Mouse (Mus musculus): ENCODE data around the gene Slc25a21.

Gene Slc25a21

DNA sequence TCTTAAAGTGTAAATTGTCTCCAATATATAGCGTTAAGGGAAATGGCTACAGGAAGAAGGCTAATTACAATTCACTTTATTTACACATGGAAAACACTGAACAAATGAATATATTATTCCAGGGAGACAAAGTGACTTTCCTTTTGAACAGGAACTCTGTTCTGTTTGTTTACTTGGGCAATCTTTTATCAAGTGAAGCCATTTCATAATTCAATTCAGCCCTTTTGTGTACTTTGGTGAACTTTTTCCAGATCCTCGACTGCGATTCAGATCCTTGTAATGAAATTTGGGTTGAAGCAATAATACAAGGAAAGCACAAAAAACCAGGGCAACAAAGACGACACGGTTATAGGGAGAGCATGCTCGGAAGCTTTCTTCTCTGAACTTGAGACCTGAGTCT, 423.3 kb downstream of the Slc25a21 start:
- DNase-seq (ENCODE audit: low spot score) = no peak

DNA sequence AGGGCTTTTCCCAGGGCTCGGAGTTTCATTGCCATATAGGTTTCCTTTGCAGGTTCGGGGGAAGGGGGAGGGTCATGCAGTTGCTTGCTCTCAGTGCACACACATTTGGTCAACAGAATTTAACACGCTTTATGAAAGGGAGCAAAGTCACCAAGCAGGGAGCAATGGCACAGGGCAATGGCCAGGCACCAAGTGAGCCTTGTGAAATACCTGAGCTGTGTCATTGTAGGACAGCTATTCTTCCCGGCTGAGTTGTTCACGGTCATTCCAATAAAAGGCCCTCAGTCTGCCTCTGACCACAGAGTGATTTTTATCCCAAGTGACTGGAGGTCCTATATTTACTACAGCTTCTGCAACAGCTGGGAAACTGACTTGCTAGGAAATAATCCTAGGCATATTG, 427.9 kb downstream of the Slc25a21 start:
- no peak for DNase-seq (ENCODE audit: low spot score)

DNA sequence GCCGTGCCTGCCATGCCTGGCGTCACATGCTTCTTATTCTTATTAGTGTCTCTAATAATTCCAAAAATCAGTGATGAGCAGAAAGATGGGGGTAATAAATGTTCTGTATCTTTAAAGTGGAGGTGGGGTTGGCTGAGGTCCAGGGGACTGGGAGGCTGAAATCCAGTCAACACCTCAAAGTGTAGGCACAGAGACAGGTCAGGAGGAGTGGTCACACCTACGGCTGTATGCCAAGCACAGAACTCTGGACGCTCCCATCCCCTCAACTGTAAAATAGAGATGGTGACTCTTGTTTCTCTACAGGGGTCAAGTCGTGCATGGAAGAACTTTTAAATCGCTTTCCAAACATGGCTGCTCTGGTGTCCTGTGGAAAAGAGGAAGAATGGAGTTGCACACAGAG, 429.8 kb downstream of the Slc25a21 start:
- DNase-seq (ENCODE audit: low spot score) = no peak

DNA sequence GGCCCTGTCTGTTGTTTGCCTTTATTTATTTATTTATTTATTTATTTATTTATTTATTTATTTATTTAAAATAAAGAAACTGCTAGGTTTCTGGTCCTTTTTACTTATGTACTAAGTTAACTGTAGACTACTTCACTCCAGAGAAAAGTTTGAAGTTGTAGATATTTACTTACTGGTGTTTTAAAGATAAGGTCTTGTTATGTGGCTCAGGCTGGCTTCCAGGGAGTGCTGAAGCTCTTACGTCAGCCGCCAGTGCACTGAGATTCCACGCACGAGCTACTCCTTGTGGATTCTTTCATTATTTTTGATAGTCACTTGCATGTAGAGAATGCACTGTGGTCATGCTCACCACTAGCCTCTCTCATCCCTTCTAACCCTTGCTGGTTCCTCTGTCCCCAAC, 460.2 kb downstream of the Slc25a21 start:
- DNase-seq (ENCODE audit: low spot score) = no peak

DNA sequence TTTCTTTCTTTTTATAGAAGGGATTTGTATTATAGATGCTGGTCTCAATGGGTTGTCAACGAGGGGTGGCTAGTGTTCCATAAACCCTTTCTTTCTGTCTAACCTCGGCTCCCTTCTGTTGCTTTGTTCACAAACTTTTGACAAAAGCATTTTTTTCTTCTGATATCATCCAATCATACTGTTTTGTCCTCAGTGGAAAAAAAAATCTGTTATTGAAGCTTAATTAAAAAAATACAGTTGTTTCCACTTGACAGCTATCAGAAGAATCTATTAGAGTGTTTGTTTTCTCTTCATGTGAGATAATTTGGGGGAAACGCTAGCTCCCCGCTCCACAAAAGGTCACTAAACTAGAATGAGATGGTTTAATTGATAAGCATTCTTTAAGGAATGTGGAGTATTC, 469.6 kb downstream of the Slc25a21 start:
- DNase-seq (ENCODE audit: low spot score) = no peak

DNA sequence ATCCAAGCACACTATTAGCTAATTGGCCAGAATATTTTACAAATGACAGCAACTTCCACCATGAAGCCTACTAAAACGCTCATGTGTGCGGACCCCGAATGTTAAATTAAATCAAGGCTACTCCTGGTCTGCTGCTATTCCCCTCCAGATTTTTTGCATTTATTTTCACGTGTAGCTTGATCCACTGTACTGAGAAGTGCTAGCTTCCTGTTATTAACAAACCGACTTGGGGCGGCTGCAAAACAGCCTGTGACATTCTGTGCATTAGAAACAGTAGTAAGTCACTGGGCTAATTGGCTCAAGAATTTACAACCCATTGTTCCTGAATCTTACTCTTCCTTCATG, 478.6 kb downstream of the Slc25a21 start:
- DNase-seq (ENCODE audit: low spot score) = no peak

DNA sequence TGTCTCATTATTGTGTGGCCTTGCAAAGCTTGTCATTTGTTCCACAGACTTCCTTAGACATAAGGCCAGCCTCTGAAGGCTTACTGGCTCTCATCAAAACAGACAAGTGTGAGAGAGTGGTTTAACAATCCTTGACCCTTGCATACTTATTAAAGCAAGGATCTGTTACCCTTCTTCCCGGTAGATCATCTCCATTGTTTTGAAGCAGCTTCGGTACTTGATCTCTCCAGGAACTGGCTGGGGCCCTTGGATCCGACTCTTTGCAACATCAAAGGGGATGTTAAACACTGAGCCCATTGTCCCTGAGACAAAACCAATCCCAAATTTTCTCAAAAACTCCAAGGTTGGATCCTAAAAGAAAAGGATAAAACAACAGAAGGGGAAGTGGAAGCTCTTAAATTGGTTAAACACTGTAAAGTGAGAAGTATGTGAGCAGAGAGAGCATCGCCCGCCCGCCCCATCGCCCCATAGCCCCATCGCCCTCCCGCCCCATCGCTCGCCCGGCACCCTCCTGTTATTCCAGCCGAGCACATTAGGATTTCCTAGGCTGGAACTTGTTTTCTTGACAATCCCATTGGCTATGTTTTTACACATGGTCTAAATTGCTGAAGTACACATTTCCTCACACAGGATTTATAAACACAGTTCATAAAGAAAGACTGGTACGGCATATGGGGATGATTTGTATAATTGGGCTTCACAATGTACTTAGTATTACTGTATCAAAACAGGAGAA, 479.1 kb downstream of the Slc25a21 start:
- DNase-seq (ENCODE audit: low spot score) = no peak

DNA sequence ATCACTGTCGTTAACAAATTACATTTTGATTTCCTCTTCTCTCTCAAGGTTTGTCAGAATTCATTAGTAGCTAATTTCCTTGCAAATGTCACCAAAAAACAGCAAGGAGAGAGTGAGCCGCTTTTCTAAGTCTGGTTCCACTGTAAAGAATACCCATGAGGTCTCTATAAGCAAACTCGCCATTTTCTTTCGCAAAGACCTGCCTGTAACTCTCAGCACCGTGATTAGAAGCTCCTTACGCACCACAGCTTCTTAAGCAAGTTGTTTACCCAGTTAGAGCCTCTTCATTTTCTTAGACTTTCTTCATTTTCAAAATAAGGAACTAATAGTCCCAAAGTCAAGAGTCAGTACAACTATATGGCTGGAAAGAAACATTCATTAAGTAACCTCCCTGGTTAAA, 496.3 kb downstream of the Slc25a21 start:
- DNase-seq (ENCODE audit: low spot score) = no peak

DNA sequence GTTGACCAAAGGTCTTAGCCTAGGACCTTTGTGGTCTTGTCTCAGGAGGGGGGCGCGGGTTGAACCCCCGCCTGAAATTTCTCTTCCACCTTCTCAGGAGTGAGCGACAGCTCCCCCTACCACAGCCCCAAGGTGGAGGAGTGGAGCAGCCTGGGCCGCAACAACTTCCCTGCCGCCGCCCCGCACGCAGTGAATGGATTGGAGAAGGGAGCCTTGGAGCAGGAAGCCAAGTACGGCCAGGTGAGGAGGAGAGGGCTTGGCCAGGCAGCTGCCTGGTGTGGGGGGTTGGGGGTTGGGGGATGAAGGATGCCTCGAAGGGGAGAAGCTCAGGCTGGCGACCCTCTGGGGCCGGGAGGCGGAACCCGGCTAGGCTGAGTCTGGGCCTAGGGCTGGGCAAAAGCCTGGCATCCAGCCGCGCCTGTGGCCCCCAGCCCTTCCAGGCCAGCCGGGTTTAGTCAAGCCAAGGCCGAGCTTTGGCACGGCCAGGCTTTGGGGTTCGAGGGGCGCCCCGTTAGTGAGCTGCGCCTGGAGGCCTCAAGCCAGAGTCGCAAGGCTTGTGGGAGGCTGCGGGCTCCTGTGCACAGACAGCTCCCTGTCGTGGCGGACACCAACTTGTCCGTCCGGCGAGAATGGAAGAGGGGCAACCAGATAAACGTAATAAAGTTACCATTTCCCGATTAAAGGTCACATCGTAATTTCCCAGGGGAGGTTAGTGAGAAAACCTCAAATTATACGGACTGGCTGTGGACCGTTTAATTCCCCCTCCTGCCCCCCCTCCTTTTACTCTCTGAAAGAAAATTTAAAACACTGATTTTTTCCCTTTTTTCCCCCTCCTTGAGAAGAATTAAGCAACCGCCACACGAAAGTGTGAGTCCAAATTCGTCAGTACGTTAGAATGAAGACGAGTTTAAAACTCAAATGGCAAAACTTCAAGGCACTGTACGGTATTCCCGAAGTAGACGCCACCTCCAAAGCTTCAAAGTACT, 497.1 kb downstream of the Slc25a21 start:
- DNase-seq (ENCODE audit: low spot score) = no peak

DNA sequence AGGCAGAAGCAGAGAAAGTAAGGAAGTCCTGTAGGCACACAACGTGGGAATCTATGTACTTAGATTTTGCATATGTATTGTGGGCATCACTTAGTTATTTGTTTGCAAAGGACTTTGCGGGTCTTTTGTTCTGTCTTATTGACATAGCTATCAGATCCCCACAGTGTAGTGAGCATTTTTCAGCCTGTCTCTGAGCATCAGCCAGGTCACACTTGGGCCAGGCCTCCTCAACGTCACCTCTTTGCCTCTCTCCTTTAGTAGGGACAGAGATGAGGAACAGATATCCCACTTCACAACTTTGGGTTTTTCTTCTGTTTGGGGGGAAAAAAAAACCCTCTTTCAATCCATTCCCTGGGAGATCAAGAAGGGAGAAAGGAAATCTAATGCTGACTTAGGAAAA, 497.9 kb downstream of the Slc25a21 start:
- DNase-seq (ENCODE audit: low spot score) = no peak

DNA sequence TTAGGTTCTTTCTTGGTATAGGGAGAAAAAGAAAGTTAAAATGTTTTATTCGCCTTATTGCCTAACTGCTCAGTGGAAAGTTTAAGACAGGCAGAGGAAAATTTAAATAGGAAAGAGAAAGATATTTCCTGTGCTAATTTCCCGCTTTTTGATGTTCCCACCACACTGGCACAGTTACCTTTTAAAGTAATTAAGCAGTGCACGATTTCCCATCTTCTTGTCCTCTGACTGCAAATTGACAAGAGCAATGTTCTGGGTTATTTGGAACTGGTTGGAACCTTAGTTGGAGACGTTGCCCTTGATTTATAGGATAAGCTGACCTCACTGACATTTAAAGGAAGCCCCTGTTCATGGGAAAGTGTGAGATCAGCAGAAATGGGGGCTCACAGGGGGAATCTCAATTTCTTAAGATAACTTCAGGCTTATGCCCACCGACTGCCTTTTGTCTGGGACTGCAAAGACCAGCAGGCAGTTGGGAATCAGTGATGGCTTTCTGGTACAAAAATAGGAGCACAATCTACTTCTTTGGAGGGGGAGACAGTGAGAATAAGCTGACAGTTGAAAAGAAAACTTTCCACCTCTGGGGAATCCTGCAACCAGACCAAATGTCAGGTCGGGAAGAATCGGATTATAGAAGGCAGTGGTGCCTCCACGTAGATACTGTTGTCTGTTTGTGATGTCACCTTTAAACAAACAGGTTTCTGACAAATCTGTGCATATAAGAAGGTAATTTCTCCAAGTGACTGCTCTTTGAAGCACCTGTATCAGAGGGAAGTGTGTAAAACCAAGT, 498.9 kb downstream of the Slc25a21 start:
- no peak for DNase-seq (ENCODE audit: low spot score)

DNA sequence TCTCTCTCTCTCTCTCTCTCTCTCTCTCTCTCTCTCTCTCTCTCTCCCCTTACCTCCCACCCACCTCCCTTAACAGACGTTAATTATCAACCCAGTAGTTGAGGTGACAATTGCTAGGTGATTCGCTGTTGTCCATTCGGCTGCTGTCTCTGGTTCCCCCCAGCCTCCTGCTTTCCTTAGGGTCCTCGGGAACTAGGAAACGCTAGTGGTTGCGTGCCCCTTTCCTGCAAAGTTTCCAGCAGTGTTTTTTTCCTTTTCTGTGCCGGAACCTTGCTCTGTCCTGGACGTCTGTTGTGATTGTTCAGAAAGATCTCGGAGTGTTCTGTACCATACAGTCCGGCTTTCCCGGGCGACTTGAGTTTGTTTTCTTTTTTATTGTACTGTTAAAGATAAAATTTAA, 499.5 kb downstream of the Slc25a21 start:
- no peak for DNase-seq (ENCODE audit: low spot score)

DNA sequence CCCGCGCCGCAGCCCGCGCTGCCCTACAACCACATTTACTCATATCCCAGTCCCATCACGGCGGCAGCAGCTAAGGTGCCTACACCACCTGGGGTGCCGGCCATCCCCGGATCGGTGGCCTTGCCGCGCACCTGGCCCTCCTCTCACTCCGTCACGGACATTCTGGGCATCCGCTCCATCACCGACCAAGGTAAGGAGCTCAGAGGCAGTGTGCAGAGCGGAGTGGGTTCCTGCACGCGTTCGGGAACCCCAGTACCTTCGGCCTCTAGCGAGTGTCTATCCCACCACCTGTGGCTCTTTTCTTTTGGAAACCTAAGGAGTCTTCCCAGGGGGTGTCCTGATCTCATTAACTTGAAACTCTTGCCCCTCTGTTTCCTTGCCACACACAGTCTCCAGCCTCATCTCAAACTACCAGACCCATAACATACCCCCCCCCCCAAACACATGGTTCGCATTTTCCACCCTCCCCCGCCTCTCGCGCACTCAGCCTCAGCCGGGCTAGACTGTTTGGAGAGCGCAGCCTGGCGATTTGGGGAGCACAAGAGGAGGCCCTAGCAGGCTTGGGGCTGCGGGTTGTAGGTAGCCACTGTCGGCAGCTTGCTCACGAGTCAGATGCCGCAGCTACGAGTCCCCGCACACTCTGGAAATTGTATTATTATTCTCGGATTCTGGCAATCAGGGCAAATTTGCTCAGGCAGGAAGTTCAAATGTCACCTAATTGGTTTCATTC, 500.1 kb downstream of the Slc25a21 start:
- DNase-seq (ENCODE audit: low spot score) = no peak

DNA sequence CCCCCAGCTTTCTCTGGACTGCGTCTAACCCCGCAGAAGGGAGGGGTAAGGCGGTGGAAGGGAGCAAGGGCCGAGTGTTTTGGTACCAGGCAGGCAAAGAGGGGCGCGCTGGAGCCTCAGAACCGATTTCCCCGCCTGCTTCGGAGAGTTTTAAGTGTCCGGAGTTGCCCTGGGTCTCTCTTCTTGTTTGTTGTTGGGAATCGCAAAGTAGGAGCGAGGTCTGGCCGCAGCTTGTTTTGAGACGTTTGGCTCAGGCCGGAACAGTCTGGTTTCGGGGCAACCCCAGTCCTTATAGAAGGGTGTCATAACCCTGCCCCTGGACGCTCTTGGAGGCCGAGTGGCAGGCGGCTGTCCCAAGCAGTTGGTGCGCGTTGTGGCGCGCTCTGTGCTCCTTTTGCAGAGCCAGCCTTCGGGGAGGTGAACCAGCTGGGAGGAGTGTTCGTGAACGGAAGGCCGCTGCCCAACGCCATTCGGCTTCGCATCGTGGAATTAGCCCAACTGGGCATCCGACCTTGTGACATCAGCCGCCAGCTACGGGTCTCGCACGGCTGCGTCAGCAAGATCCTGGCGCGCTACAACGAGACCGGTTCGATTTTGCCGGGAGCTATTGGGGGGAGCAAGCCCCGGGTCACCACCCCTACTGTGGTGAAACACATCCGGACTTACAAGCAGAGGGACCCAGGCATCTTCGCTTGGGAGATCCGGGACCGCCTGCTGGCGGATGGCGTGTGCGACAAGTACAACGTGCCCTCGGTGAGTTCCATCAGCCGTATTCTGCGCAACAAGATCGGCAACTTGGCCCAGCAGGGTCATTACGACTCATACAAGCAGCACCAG, 500.9 kb downstream of the Slc25a21 start:
- no peak for DNase-seq (ENCODE audit: low spot score)

DNA sequence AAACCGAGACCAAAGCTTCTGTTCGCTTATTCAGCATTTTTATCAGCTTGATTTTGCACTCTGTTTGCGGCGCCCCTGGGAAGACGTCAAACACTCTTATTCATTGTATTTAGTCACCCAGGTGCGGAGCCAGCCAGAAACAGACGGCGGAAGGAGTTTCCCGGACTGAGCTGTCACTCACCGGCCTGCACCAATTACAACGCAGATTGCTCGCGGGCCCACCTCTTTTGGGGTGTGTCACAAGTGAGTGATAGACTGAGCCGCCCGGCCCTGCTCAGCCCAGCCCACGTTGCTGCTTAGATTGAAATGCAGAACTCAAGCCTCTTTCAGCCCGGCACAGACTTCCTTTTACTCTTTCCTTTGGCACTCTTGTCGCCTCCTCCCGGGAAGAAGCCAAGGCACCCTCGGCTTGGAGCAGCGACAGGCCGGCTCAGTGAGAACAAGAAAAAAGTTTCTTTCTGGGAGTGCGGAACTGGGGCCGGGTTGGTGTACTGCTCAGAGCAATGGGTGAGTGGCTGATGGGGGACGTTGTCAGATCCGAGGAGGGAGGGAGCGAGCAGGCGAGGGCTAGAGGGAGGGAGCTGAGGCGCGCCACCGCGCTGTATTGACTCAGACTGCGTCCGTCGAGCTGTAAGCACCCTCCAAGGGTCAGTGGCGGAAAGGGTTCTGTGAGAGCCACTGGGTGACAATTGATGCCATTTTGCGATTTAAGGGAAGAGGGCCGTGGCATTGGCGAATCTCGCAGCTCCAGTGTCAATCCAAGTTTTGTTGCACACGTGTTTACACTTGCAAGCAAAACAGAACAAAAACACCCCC, 501.7 kb downstream of the Slc25a21 start:
- DNase-seq (ENCODE audit: low spot score) = no peak

DNA sequence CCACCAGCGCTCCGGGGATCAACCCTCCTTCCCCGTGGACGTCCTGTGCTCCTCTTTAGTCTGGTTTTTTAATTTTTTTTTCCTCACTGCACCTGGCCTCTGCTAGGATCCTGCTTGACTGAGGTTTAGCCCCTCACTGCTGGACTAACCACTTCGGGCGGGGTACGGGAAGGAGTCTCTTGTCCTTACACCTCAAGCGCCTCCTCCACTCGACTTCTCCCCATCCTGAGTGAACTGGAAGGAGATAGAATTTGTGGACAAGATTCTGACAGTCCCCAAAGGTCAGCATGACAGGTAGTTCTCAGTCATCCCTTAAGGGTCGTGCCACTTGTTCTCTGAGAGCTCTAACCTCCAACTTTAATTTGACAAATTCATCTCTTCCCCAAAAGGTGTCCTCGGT, 502.3 kb downstream of the Slc25a21 start:
- DNase-seq (ENCODE audit: low spot score) = no peak

DNA sequence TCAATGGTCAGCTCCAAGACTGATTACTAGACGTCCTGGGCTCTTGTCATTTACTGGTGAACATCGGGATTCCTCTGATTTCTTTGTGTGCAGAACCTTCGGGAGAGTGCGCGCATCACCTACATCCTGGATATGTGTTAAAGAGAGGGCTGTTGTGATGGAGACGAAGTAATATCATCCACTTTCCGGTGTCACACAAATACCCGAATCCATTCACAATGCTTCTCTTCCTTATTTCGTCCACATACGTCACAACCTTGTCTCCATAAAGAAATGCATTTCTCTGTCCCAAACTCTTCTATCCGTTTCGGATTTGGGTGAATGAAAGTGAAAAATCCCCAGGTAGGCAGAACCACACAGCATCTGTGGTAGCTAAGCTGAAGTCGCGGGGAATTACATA, 502.9 kb downstream of the Slc25a21 start:
- DNase-seq (ENCODE audit: low spot score) = no peak

DNA sequence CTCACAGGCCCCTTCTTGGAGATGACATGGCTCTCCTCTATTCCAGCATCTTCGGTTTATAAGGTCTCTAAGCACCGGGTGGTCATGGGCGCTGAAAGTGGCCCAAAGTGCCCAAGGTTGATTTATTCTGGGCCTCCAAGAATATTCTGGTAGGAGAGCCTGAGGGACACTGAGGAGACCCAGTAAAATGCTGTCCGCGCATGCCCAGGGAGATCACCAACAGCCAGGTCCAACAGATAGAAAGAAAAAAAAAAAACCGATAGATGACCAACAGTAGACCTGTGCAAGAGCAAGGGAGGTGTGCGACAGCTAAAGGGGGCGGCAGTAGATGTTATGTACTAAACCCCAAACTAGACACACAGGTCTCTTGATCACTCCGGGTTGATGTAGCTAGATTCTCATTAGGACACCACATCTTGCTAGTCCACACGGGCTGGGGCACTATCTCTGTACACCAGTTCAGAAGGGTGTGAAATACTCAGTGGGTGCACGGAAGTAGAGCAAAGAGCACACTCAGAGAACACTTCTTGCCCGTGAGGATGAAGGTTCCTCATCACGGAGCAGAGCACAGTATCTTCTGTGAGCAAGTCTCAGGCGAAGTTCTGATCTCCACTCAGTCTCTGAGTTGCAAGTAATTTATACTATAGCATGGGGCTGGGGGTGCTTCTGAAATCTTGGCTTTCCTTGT, 503.7 kb downstream of the Slc25a21 start:
- no peak for DNase-seq (ENCODE audit: low spot score)

DNA sequence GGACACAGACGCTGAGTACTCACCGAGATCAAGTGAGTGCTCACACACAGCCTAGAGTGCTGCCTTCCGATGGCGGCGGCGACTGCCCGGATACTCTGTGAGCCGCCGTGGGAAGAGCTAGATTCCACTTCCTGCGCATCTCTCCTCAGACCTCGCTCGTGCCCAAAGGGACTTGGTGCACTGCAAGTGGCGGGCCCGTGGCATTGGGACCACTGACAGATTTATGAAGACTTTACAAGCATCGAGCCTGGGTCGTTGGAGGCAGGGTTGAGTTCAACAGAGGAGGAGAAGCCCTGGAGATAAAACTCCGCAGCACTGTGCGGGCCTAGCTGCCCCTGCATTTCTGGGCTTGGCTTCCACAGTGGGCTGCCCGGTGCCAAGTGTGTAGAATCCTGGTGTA, 504.7 kb downstream of the Slc25a21 start:
- no peak for DNase-seq (ENCODE audit: low spot score)
